ENCODE assay signal across 8 mouse cellular contexts in the genomic region with DNA sequence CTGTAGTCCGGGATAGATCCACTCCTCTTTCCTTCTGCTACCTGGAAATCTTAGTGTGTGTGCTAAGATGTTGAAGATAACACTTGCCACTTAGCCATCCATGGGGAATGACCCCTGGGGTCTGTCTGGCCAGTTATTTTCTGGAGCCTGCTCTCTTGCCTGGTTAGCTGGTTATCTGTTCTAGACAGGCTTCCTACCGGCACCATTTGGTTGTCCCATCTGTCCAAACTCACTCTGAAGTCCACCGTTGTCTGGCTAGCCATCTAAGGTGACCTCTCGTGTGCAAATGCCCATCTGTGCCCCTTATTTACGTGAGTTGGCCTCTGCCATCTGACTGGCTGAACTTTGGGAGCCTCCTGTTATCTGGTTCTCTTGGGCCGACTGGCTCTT. TPM values are rescaled to one million over a fixed set of nuclear protein-coding genes. Genes with fewer than 3 reads are reported as not detected.
DNase-seq lines count a peak whose midpoint lies in the region; ATAC-seq and TF ChIP-seq lines count a peak whose summit lies in the region.

No protein-coding gene starts in this region.

- peak overlapping the region; percentile 86 for H3K9ac ChIP-seq in heart, embryonic 12.5 days
- H3K9ac ChIP-seq in liver, embryonic 12.5 days, result peak overlapping the region; percentile 93

- H3K4me2 ChIP-seq in heart, embryonic 12.5 days, result peak overlapping the region; percentile 94
- peak overlapping the region; percentile 91 for H3K4me2 ChIP-seq in liver, embryonic 12.5 days

- H3K9me3 ChIP-seq in heart, embryonic 12.5 days (replicated peaks), result no peaks in the 10 kb centered on the region
- no peaks in the 10 kb centered on the region for H3K9me3 ChIP-seq in G1E (replicated peaks)
- no peaks in the 10 kb centered on the region for H3K9me3 ChIP-seq in liver, embryonic 12.5 days (replicated peaks)

- 3% methylated on average over 6 of the region's 6 CpGs for WGBS in heart, embryonic 12.5 days
- WGBS in liver, embryonic 12.5 days (ENCODE audit: insufficient replicate concordance), result 3% methylated on average over 6 of the region's 6 CpGs

- no peak for DNase-seq in heart, adult 9 months (ENCODE audit: low spot score in 2 of 2)
- DNase-seq in G1E (ENCODE audit: low spot score), result no peak
- no peak for DNase-seq in layer of hippocampus, adult 8-10 months (ENCODE audit: low spot score in 2 of 2)
- DNase-seq in urinary bladder, adult 18-20 months (ENCODE audit: low spot score in 2 of 2), result no peak
- no peak for DNase-seq in thymus, postnatal 0 days (ENCODE audit: low spot score)

- no peaks in the 10 kb centered on the region for H3K27me3 ChIP-seq in heart, embryonic 12.5 days (replicated peaks)
- H3K27me3 ChIP-seq in G1E (ENCODE audit: insufficient read depth, low read length), result no peaks in the 10 kb centered on the region
- no peaks in the 10 kb centered on the region for H3K27me3 ChIP-seq in liver, embryonic 12.5 days (replicated peaks)

- H3K27ac ChIP-seq in heart, embryonic 12.5 days (ENCODE audit: poor library complexity, severe bottlenecking), result peak overlapping the region; percentile 67
- peak overlapping the region; percentile 92 for H3K27ac ChIP-seq in liver, embryonic 12.5 days

- TF ChIP-seq CTCF in G1E (IDR thresholded peaks at IDR 0.05; ENCODE audit: low read depth, low read length), result no peak

- H3K4me1 ChIP-seq in heart, embryonic 12.5 days (replicated peaks), result peaks cover 38% of the 10 kb centered on the region
- H3K4me1 ChIP-seq in G1E (ENCODE audit: insufficient read depth, low read depth, low read length), result peaks cover 61% of the 10 kb centered on the region
- peaks cover 64% of the 10 kb centered on the region for H3K4me1 ChIP-seq in liver, embryonic 12.5 days

- peak overlapping the region; percentile 76 for H3K4me3 ChIP-seq in heart, embryonic 12.5 days
- H3K4me3 ChIP-seq in G1E (ENCODE audit: low read depth, low read length), result peak overlapping the region; percentile 98
- H3K4me3 ChIP-seq in liver, embryonic 12.5 days, result peak overlapping the region; percentile 79

- no peak for ATAC-seq in heart, embryonic 12.5 days (ENCODE audit: insufficient number of reproducible peaks, low FRiP score)
- no peak for ATAC-seq in G1E (ENCODE audit: extremely low read depth, insufficient number of reproducible peaks, low FRiP score, poor library complexity, severe bottlenecking)
- peak; percentile 48 for ATAC-seq in erythroid progenitor cell, adult 5-6 weeks (replicated peaks; ENCODE audit: low FRiP score, poor library complexity, severe bottlenecking)
- ATAC-seq in liver, embryonic 12.5 days, result no peak

- peaks cover 11% of the 10 kb centered on the region for H3K36me3 ChIP-seq in heart, embryonic 12.5 days
- peaks cover 65% of the 10 kb centered on the region for H3K36me3 ChIP-seq in G1E (replicated peaks)
- H3K36me3 ChIP-seq in liver, embryonic 12.5 days, result peaks cover 30% of the 10 kb centered on the region

RNA-seq across cellular contexts. Expression of a gene that starts 0.8 kb away (rescaled TPM):
- 83.8 and 87.2 TPM in 2 replicates for polyA plus RNA-seq in heart, embryonic 12.5 days (2016; fragmentation: Nextera tagmentation; extraction: Ambion mirVana)
- total RNA-seq in G1E (2014; fragmentation: Nextera tagmentation) (193 and 214 TPM in 2 replicates), G1E (2017) (72.7 and 74.3 TPM in 2 replicates)
- 427 and 533 TPM in 2 replicates for polyA plus RNA-seq in G1E (2012)
- 129 and 138 TPM in 2 replicates for total RNA-seq in erythroid progenitor cell, adult 5-6 weeks (2015; ENCODE audit: low replicate concordance)
- 181 and 184 TPM in 2 replicates for total RNA-seq in erythroid progenitor cell, adult 5-6 weeks (2017; ENCODE audit: low replicate concordance)
- 72.2 and 75.5 TPM in 2 replicates for polyA plus RNA-seq in liver, embryonic 12.5 days (2016; fragmentation: Nextera tagmentation; extraction: Ambion mirVana)
- total RNA-seq in layer of hippocampus, adult 8-10 months (2022), result 10 to 100 TPM; 60.8 to 76.0 (median 71.2) TPM
- 107 TPM in 2 replicates for polyA plus RNA-seq in thymus, postnatal 0 days (2015; fragmentation: Nextera tagmentation; extraction: Ambion mirVana)

RNA-seq across cellular contexts. Expression of a gene that starts 13.9 kb away (rescaled TPM):
- 23.0 and 25.4 TPM in 2 replicates for polyA plus RNA-seq in heart, embryonic 12.5 days (2016; fragmentation: Nextera tagmentation; extraction: Ambion mirVana)
- total RNA-seq in G1E (2014; fragmentation: Nextera tagmentation) (20.7 and 26.4 TPM in 2 replicates), G1E (2017) (34.3 and 43.8 TPM in 2 replicates)
- 70.9 and 72.7 TPM in 2 replicates for polyA plus RNA-seq in G1E (2012)
- 4.7 TPM in 1 of 2 replicates, not detected in the other for total RNA-seq in erythroid progenitor cell, adult 5-6 weeks (2015; ENCODE audit: low replicate concordance)
- total RNA-seq in erythroid progenitor cell, adult 5-6 weeks (2017; ENCODE audit: low replicate concordance), result 0.98 and 4.0 TPM in 2 replicates
- polyA plus RNA-seq in liver, embryonic 12.5 days (2016; fragmentation: Nextera tagmentation; extraction: Ambion mirVana), result 31.2 and 32.7 TPM in 2 replicates
- 10 to 100 TPM; 28.5 to 41.7 (median 36.6) TPM for total RNA-seq in layer of hippocampus, adult 8-10 months (2022)
- polyA plus RNA-seq in thymus, postnatal 0 days (2015; fragmentation: Nextera tagmentation; extraction: Ambion mirVana), result 27.0 and 29.1 TPM in 2 replicates

RNA-seq across cellular contexts. Expression of a gene that starts 57.9 kb away (rescaled TPM):
- 139 and 142 TPM in 2 replicates for polyA plus RNA-seq in heart, embryonic 12.5 days (2016; fragmentation: Nextera tagmentation; extraction: Ambion mirVana)
- 87.9 and 94.1 TPM in 2 replicates for total RNA-seq in G1E (2014; fragmentation: Nextera tagmentation)
- 79.7 and 81.3 TPM in 2 replicates for total RNA-seq in G1E (2017)
- polyA plus RNA-seq in G1E (2012), result 123 and 138 TPM in 2 replicates
- 31.4 and 34.8 TPM in 2 replicates for total RNA-seq in erythroid progenitor cell, adult 5-6 weeks (2015; ENCODE audit: low replicate concordance)
- 29.6 and 32.8 TPM in 2 replicates for total RNA-seq in erythroid progenitor cell, adult 5-6 weeks (2017; ENCODE audit: low replicate concordance)
- polyA plus RNA-seq in liver, embryonic 12.5 days (2016; fragmentation: Nextera tagmentation; extraction: Ambion mirVana), result 84.1 and 85.3 TPM in 2 replicates
- 100 to 1,000 TPM in 3 of 4 experiments, 10 to 100 TPM in 1; 95.4 to 113 (median 103) TPM for total RNA-seq in layer of hippocampus, adult 8-10 months (2022)
- polyA plus RNA-seq in thymus, postnatal 0 days (2015; fragmentation: Nextera tagmentation; extraction: Ambion mirVana), result 138 TPM in 2 replicates
